In the genomic region with DNA sequence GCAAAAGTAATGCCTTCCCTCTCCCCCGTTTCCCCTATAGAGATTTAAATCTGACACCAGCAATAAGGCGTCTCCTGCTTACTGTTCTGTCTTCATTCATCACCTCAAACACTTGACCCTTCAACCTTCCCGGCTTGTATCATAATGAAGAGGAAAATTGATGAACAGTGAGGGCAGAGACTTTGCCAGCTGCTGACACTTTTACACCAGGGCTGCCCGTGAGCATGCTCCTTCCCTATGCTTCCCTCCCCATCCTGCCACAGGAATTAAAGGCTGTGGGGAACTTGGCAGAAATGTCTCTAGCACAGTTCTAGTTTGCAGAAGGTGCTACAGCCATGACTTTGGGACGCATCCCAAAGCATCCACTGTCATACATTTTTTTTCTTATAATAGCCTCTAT, we compare ENCODE assay signal across 16 mouse cellular contexts.
DNase-seq lines count a peak whose midpoint lies in the region; ATAC-seq and TF ChIP-seq lines count a peak whose summit lies in the region.
"Had no signal": no experiment of that assay in that cellular context is flagged by ENCODE, and none has a peak within 500 bp of the region (broad histone marks: within the 10 kb centered on the region; RNA-seq: fewer than 3 reads in every experiment).

No protein-coding gene starts in this region.

- DNase-seq in left cerebral cortex, adult 2 months (ENCODE audit: extremely low spot score in 1 of 2, low spot score in 2 of 2): no peak
- DNase-seq in left cerebral cortex, postnatal 4 days: no peak
- DNase-seq in embryo, embryonic 11 days: peak; percentile 48
- peak; percentile 35 for DNase-seq in neural tube, embryonic 11.5 days (ENCODE audit: low spot score)
- DNase-seq in cerebellum, adult 18-20 months: no peak
- no peak for DNase-seq in urinary bladder, adult 2 months (ENCODE audit: low spot score)
- DNase-seq: adrenal gland, postnatal 25 days; cerebellum, adult 2 months; heart, postnatal 10 days; right cerebral cortex, postnatal 25 days; thymus, adult 2 months had no signal

- no peak overlapping the region for H3K4me3 ChIP-seq in forebrain, embryonic 16.5 days (replicated peaks; ENCODE audit: low read length)
- no peak overlapping the region for H3K4me3 ChIP-seq in forebrain, embryonic 12.5 days (replicated peaks)
- H3K4me3 ChIP-seq in left cerebral cortex, adult 2 months: no peak overlapping the region
- H3K4me3 ChIP-seq in neural tube, embryonic 11.5 days (ENCODE audit: low read depth, low read length): no peak overlapping the region
- H3K4me3 ChIP-seq: embryonic facial prominence, embryonic 13.5 days; limb, embryonic 12.5 days; midbrain, embryonic 13.5 days had no signal

- no peaks in the 10 kb centered on the region for H3K36me3 ChIP-seq in forebrain, embryonic 16.5 days (ENCODE audit: control insufficient read depth, insufficient read depth)
- no peaks in the 10 kb centered on the region for H3K36me3 ChIP-seq in forebrain, embryonic 12.5 days (replicated peaks)
- H3K36me3 ChIP-seq in neural tube, embryonic 11.5 days (ENCODE audit: control insufficient read depth, insufficient read depth, low read length): no peaks in the 10 kb centered on the region
- H3K36me3 ChIP-seq: embryonic facial prominence, embryonic 13.5 days; limb, embryonic 12.5 days; midbrain, embryonic 13.5 days had no signal

- no peak overlapping the region for H3K4me2 ChIP-seq in forebrain, embryonic 16.5 days (ENCODE audit: low read length)
- H3K4me2 ChIP-seq in forebrain, embryonic 12.5 days: no peak overlapping the region
- no peak overlapping the region for H3K4me2 ChIP-seq in neural tube, embryonic 11.5 days (ENCODE audit: low read depth)
- H3K4me2 ChIP-seq: embryonic facial prominence, embryonic 13.5 days; limb, embryonic 12.5 days; midbrain, embryonic 13.5 days had no signal

- no peak for TF ChIP-seq CTCF in left cerebral cortex, adult 2 months (IDR thresholded peaks at IDR 0.05)

- no peak for ATAC-seq in forebrain, embryonic 16.5 days
- no peak for ATAC-seq in forebrain, embryonic 12.5 days (ENCODE audit: low FRiP score)
- ATAC-seq in neural tube, embryonic 11.5 days (ENCODE audit: insufficient read depth, low FRiP score, low TSS enrichment): peak; percentile 29; the same call in 1 of the 2 replicates

- peaks cover 18% of the 10 kb centered on the region; the same call in 1 of the 2 replicates for H3K4me1 ChIP-seq in forebrain, embryonic 16.5 days (replicated peaks; ENCODE audit: control insufficient read depth, insufficient read depth, low read length)
- peaks cover 29% of the 10 kb centered on the region for H3K4me1 ChIP-seq in forebrain, embryonic 12.5 days
- H3K4me1 ChIP-seq in neural tube, embryonic 11.5 days (ENCODE audit: control insufficient read depth, insufficient read depth, low read length): no peaks in the 10 kb centered on the region
- H3K4me1 ChIP-seq: embryonic facial prominence, embryonic 13.5 days; limb, embryonic 12.5 days had no signal

- no peaks in the 10 kb centered on the region for H3K9me3 ChIP-seq in forebrain, embryonic 16.5 days (ENCODE audit: control insufficient read depth, low read length)
- H3K9me3 ChIP-seq in forebrain, embryonic 12.5 days: no peaks in the 10 kb centered on the region
- H3K9me3 ChIP-seq in neural tube, embryonic 11.5 days (ENCODE audit: control insufficient read depth, low read length): no peaks in the 10 kb centered on the region
- H3K9me3 ChIP-seq: embryonic facial prominence, embryonic 13.5 days; limb, embryonic 12.5 days; midbrain, embryonic 13.5 days had no signal

- 0 out of 2 replicates have a peak overlapping the region, but pooled peaks have one; percentile 15 for H3K27ac ChIP-seq in forebrain, embryonic 16.5 days (ENCODE audit: low read length)
- H3K27ac ChIP-seq in forebrain, embryonic 12.5 days: no peak overlapping the region
- H3K27ac ChIP-seq in left cerebral cortex, adult 2 months: peak overlapping the region; percentile 3; the same call in 1 of the 2 replicates
- no peak overlapping the region for H3K27ac ChIP-seq in neural tube, embryonic 11.5 days (ENCODE audit: low read depth, low read length)
- H3K27ac ChIP-seq: embryonic facial prominence, embryonic 13.5 days; limb, embryonic 12.5 days; midbrain, embryonic 13.5 days had no signal

- 37% methylated on average over 5 of the region's 5 CpGs for WGBS in forebrain, embryonic 16.5 days
- 31% methylated on average over 5 of the region's 5 CpGs for WGBS in forebrain, embryonic 12.5 days
- WGBS in neural tube, embryonic 11.5 days: 13% methylated on average over 5 of the region's 5 CpGs

- intact Hi-C loops in left cerebral cortex, adult 2 months (cut with DNase I): loop anchor here (2.0 kb wide), 1 partner anchor 57 kb away; no protein-coding TSS in a partner anchor
- intact Hi-C loops in left cerebral cortex, postnatal 4 days (cut with DNase I): no loop called here

- no peaks in the 10 kb centered on the region for H3K27me3 ChIP-seq in forebrain, embryonic 16.5 days (replicated peaks; ENCODE audit: control insufficient read depth, insufficient read depth, low read length)
- no peaks in the 10 kb centered on the region for H3K27me3 ChIP-seq in forebrain, embryonic 12.5 days
- no peaks in the 10 kb centered on the region for H3K27me3 ChIP-seq in neural tube, embryonic 11.5 days (ENCODE audit: control insufficient read depth, insufficient read depth, low read length)
- H3K27me3 ChIP-seq: embryonic facial prominence, embryonic 13.5 days; limb, embryonic 12.5 days; midbrain, embryonic 13.5 days had no signal

- no peak overlapping the region for H3K9ac ChIP-seq in forebrain, embryonic 16.5 days (replicated peaks; ENCODE audit: low read depth, low read length)
- no peak overlapping the region for H3K9ac ChIP-seq in forebrain, embryonic 12.5 days
- H3K9ac ChIP-seq in neural tube, embryonic 11.5 days (ENCODE audit: low read length): no peak overlapping the region
- H3K9ac ChIP-seq: embryonic facial prominence, embryonic 13.5 days; limb, embryonic 12.5 days; midbrain, embryonic 13.5 days had no signal

Comparison
In these comparisons a context has a peak if more than half of its experiments do, and no peak if none do; other contexts are left out.
1. H3K27ac ChIP-seq: peak in forebrain, embryonic 16.5 days (single experiment) and left cerebral cortex, adult 2 months (single experiment); none in forebrain, embryonic 12.5 days (single experiment) and neural tube, embryonic 11.5 days (single experiment).
2. DNase-seq: peak in embryo, embryonic 11 days (single experiment) and neural tube, embryonic 11.5 days (single experiment); none in left cerebral cortex, adult 2 months (0 of 2), left cerebral cortex, postnatal 4 days (single experiment), cerebellum, adult 18-20 months (0 of 2) and urinary bladder, adult 2 months (single experiment).